Mouse (Mus musculus) embryonic facial prominence, embryonic 14.5 days (tissue): ENCODE results near the gene Mov10l1. TPM values are rescaled to one million over a fixed set of nuclear protein-coding genes. Genes with fewer than 3 reads are reported as not detected.

ENCODE experiments used
- ATAC-seq: fragments of 200-750 bp; cut with Nextera tagmentation; 2 replicates; pipeline ENCODE4 v1.8.0; 2017; ENCODE audit warnings: low read depth, moderate number of reproducible peaks, moderate TSS enrichment
- DNase-seq: peaks from one replicate; pipeline ENCODE4 v3.0.0-alpha.2; 2015; ENCODE audit warnings: low spot score
- H3K27ac ChIP-seq: fragments of 300-500 bp; sonication (generic); replicated peaks from 2 replicates; pipeline ENCODE4 v1.5.1; 2014; ENCODE audit warnings: low read depth, mild to moderate bottlenecking, low read length, moderate library complexity
- H3K27me3 ChIP-seq: fragments of 300-500 bp; sonication (generic); replicated peaks from 2 replicates; pipeline ENCODE4 v1.6.1; 2014; ENCODE audit warnings: low read length; ENCODE audit not compliant: control insufficient read depth, insufficient read depth
- H3K36me3 ChIP-seq: fragments of 300-500 bp; sonication (generic); 2 replicates; pipeline ENCODE4 v1.6.1; 2014; ENCODE audit warnings: low read length, mixed read lengths; ENCODE audit not compliant: control insufficient read depth, insufficient read depth
- H3K4me1 ChIP-seq: fragments of 300-500 bp; sonication (generic); 2 replicates; pipeline ENCODE4 v1.6.1; 2014; ENCODE audit warnings: antibody characterized with exemption, low read length; ENCODE audit not compliant: control insufficient read depth, insufficient read depth
- H3K4me2 ChIP-seq: fragments of 300-500 bp; sonication (generic); 2 replicates; pipeline ENCODE4 v1.6.1; 2014; ENCODE audit warnings: low read depth, mild to moderate bottlenecking, low read length, moderate library complexity, mixed read lengths
- H3K4me3 ChIP-seq: fragments of 300-500 bp; sonication (generic); 2 replicates; pipeline ENCODE4 v1.5.1; 2014; ENCODE audit warnings: low read depth, mild to moderate bottlenecking, low read length
- H3K9ac ChIP-seq: fragments of 300-500 bp; sonication (generic); 2 replicates; pipeline ENCODE4 v1.6.1; 2014; ENCODE audit warnings: low read depth, mild to moderate bottlenecking, low read length, moderate library complexity, mixed read lengths
- H3K9me3 ChIP-seq: fragments of 300-500 bp; sonication (generic); 2 replicates; pipeline ENCODE4 v1.6.1; 2016; ENCODE audit warnings: low read length; ENCODE audit not compliant: control insufficient read depth
- WGBS: fragments of 180-500 bp; shearing (Covaris S2); extraction: QIAGEN DNeasy Blood & Tissue Kit; methylation state at CpG from one replicate; pipeline ENCODE4 v1.1.7; 2014; 5-methylcytosine and 5-hydroxymethylcytosine counted together
- polyA plus RNA-seq: library from polyadenylated mRNA; unstranded; fragments of >200 nt; fragmentation: Nextera tagmentation; extraction: Ambion mirVana; gene quantifications from 2 replicates; pipeline ENCODE4 v1.2.1, GENCODE M21; 2014

Mov10l1 gene
- polyA plus RNA-seq, 1 experiment from 2014 or later: 0.26 TPM

GRCm38 (mm10) chr15:88998636-88999035, 15.9 kb downstream of the Mov10l1 start:
- ATAC-seq: no peak
- Histone ChIP-seq H3K4me1 (no peaks in the 10 kb centered on the region), H3K9me3 (no peaks in the 10 kb centered on the region), H3K4me2 (no peak overlapping the region), H3K27me3 (no peaks in the 10 kb centered on the region), H3K27ac (no peak overlapping the region), H3K4me3 (no peak overlapping the region), H3K36me3 (no peaks in the 10 kb centered on the region), H3K9ac (no peak overlapping the region)
- no peak for DNase-seq
- 71% methylated on average over 8 of the region's 8 CpGs for WGBS

- WGBS: 88% methylated on average over 2 of the region's 2 CpGs
- no peak for ATAC-seq
- Histone ChIP-seq H3K4me2 (no peak overlapping the region), H3K4me1 (no peaks in the 10 kb centered on the region), H3K36me3 (no peaks in the 10 kb centered on the region), H3K9me3 (no peaks in the 10 kb centered on the region), H3K27me3 (no peaks in the 10 kb centered on the region), H3K27ac (no peak overlapping the region), H3K9ac (no peak overlapping the region), H3K4me3 (no peak overlapping the region)
- DNase-seq: no peak
Measured at GRCm38 (mm10) chr15:88999124-88999523, 16.4 kb downstream of the Mov10l1 start.

DNA sequence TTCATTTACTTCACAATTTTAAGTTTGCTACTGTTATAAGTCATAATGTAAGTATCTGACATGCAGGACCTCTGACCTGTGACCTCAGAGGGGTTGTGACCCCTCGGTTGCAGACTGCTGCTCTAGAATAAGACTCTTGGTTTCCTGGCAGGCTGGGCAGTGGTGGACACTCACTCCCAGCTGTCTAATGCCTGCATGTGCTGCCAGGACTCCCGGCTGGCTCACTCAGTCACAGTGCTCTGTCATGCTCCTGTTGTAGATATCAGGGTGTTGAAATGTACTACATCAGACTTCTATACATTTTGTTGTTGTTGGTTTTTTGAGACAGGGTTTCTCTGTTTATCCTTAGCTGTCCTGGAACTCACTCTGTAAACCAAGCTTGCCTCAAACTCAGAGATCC, 17.7 kb downstream of the Mov10l1 start:
- Histone ChIP-seq H3K36me3 (no peaks in the 10 kb centered on the region), H3K9ac (no peak overlapping the region), H3K4me1 (no peaks in the 10 kb centered on the region), H3K27ac (no peak overlapping the region), H3K4me3 (no peak overlapping the region), H3K4me2 (no peak overlapping the region), H3K27me3 (no peaks in the 10 kb centered on the region), H3K9me3 (no peaks in the 10 kb centered on the region)
- ATAC-seq (no peak), DNase-seq (no peak)
- WGBS: 41% methylated on average over 2 of the region's 2 CpGs

GRCm38 (mm10) chr15:89001245-89001644, 18.5 kb downstream of the Mov10l1 start:
- Histone ChIP-seq H3K9me3 (no peaks in the 10 kb centered on the region), H3K27ac (no peak overlapping the region), H3K9ac (no peak overlapping the region), H3K36me3 (no peaks in the 10 kb centered on the region), H3K4me2 (no peak overlapping the region), H3K4me3 (no peak overlapping the region), H3K27me3 (no peaks in the 10 kb centered on the region), H3K4me1 (no peaks in the 10 kb centered on the region)
- no peak for DNase-seq
- 71% methylated on average over 3 of the region's 3 CpGs for WGBS
- ATAC-seq: no peak

DNA sequence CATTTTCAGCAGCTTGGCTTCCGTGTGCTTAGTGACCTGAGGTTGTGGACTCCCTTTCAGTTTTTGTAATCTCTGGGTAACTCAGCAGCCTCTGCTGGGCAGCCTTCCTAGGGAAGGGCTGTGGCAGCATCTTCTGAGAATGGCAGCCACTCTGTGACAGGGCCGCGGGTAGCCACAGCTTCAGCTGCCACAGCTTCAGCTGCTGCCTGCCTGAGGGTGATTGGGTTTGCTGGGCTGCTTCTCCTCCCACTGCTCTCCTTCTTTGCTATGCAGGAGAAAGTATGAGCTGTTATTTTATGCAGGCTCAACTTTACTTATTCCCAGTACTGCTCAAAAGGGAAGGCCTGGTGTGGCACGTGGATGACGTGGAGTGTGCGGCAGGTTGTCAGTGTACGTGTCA, 24.3 kb downstream of the Mov10l1 start:
- H3K36me3 ChIP-seq: no peaks in the 10 kb centered on the region
- no peak overlapping the region for H3K27ac ChIP-seq
- DNase-seq: no peak
- H3K4me3 ChIP-seq: no peak overlapping the region
- H3K4me2 ChIP-seq: no peak overlapping the region
- H3K9ac ChIP-seq: no peak overlapping the region
- no peaks in the 10 kb centered on the region for H3K4me1 ChIP-seq
- no peaks in the 10 kb centered on the region for H3K9me3 ChIP-seq
- WGBS: 83% methylated on average over 7 of the region's 7 CpGs
- no peak for ATAC-seq
- H3K27me3 ChIP-seq: no peaks in the 10 kb centered on the region

DNA sequence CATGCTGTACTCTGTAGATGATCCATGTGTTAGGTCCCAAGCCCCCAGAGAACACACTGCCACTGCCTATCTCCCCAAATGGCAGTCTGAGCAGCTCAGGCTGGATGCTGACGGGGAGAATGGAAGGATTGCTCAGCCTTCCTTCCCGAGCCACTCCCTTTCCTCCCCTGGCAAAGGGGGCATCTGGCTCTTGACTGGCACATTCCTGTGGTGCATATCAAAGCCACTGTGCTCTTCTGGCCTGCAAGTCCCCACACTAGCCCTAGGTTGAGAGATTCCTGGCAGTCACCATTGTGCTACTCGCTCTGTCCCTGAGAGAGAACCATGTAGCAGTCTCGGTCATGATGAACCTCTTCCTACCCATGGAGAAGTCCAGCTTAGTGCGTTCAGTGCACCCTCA, 25.1 kb downstream of the Mov10l1 start:
- no peak for ATAC-seq

DNA sequence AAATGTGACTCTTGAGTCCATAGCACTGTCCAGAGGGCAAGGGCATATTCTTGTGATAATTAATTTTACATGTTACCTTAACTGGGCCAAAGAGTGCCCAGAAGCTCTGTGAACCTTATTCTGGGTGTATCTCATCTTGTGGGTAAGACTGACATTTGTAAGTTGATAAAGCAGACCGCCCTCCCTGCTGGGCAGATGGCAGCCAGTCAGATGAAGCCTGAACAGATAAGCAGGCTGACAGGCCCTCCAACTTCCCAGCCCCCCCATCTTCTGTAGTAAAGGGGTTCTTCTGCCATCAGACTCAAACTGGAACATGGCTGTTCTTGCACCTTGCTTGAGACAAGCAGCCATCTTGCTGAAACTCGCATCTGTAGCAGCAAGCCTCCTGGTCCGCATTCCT, 34.0 kb downstream of the Mov10l1 start:
- Histone ChIP-seq H3K9ac (no peak overlapping the region), H3K27me3 (no peaks in the 10 kb centered on the region), H3K9me3 (no peaks in the 10 kb centered on the region), H3K4me2 (no peak overlapping the region), H3K36me3 (no peaks in the 10 kb centered on the region), H3K4me3 (no peak overlapping the region), H3K27ac (no peak overlapping the region), H3K4me1 (no peaks in the 10 kb centered on the region)
- WGBS: 87% methylated on average over 3 of the region's 3 CpGs
- ATAC-seq (no peak), DNase-seq (no peak)

More for the DNA sequence above, 25.1 kb downstream of the Mov10l1 start:
- no peak for DNase-seq
- Histone ChIP-seq H3K27me3 (no peaks in the 10 kb centered on the region), H3K4me2 (no peak overlapping the region), H3K9ac (no peak overlapping the region), H3K4me1 (no peaks in the 10 kb centered on the region), H3K36me3 (no peaks in the 10 kb centered on the region), H3K27ac (no peak overlapping the region), H3K9me3 (no peaks in the 10 kb centered on the region), H3K4me3 (no peak overlapping the region)
- 71% methylated on average over 5 of the region's 5 CpGs for WGBS

- no peak overlapping the region for H3K9ac ChIP-seq
- H3K9me3 ChIP-seq: no peaks in the 10 kb centered on the region
- H3K4me2 ChIP-seq: no peak overlapping the region
- DNase-seq (no peak), ATAC-seq (no peak)
- H3K4me3 ChIP-seq: no peak overlapping the region
- WGBS: 72% methylated on average over 7 of the region's 7 CpGs
- H3K27ac ChIP-seq: no peak overlapping the region
- no peaks in the 10 kb centered on the region for H3K36me3 ChIP-seq
- no peaks in the 10 kb centered on the region for H3K27me3 ChIP-seq
- no peaks in the 10 kb centered on the region for H3K4me1 ChIP-seq
Measured at GRCm38 (mm10) chr15:89020085-89020484, 37.4 kb downstream of the Mov10l1 start.

DNA sequence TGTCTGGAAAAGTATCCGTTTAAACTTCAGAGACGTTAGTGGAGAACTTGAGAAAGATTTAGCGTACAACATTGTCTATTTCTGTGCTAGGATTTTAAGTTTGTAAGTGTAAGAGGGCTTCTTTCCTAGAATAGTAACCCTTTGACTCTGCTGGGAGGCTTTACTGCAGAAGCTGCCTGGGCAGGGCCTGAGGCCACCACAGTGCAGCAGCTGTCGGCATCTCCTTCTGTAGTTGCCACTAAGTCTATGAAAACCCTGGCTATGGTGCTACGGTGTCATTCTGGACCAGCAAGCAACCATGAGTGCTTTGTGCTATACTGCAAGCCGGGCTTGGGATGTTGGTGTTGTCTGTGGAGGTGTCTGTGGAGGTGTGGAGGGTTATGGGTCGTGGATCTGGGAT, 37.8 kb downstream of the Mov10l1 start:
- DNase-seq: no peak
- Histone ChIP-seq H3K4me2 (no peak overlapping the region), H3K27ac (no peak overlapping the region), H3K4me3 (no peak overlapping the region), H3K27me3 (no peaks in the 10 kb centered on the region), H3K9me3 (no peaks in the 10 kb centered on the region), H3K36me3 (no peaks in the 10 kb centered on the region), H3K4me1 (no peaks in the 10 kb centered on the region), H3K9ac (no peak overlapping the region)
- ATAC-seq: no peak
- WGBS: 76% methylated on average over 7 of the region's 7 CpGs
